Mouse (Mus musculus): ENCODE results near the gene Ralbp1.

Ralbp1 gene

GRCm38 (mm10) chr17:65885697-65886529 is at the start of gene Ralbp1:
Gene Ralbp1, minus strand, starts transcription at chr17:65885798.
- peak; percentile 57 for DNase-seq

DNA sequence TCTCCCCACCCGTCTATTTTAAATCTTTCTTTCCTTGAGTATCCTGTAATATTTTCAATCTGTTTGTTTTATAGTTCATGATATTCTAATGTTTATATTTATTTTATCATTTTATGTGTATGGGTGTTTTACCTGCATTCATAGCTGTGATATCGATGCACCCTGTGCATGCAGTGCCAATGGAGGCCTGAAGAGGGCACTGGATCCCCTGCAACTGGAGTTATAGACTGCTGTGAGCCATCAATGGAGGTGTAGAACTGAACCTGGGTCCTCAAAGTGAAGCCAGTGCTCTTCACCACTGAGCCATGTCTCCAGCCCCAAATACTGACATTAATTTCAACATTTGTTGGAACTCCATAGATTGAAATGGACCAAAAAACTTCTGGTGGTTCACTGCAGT is 48.1 kb upstream of the Ralbp1 start:
- DNase-seq = no peak

GRCm38 (mm10) chr17:65931525-65931924 is 45.9 kb upstream of the Ralbp1 start:
- DNase-seq = peak; percentile 59

GRCm38 (mm10) chr17:65930960-65931359 is 45.4 kb upstream of the Ralbp1 start:
- DNase-seq = no peak

DNA sequence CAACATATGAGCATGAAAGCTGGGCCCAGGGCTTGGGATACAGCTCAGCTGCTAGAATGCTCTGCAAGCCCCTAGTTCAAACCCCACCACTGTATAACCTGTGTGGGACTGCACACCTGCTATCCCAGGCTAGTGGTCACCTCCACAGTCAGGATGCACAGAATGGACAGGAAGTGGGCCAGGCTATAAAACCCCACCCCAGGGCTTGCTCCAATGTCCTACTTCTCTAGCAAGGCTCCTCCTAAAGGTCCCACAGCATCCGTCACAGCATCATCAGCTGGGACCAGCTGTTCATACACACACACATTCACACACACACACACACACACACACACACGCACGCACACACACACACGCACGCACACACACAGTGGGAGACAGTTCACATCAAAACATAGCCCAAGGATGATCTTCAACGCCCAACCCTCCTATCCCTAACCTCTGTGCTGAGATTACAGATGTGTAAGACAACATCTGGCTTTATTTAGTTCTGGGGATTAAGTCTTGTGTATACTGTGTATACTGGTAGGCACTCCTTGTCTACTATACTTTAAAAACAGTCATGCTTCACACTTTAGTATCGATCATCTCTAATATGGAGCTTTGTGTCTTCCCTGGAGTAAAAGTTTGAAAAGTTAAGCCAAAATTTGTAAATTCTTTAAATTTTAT is 44.7 kb upstream of the Ralbp1 start:
- no peak for DNase-seq

GRCm38 (mm10) chr17:65929319-65929978 is 43.9 kb upstream of the Ralbp1 start:
- no peak for DNase-seq

DNA sequence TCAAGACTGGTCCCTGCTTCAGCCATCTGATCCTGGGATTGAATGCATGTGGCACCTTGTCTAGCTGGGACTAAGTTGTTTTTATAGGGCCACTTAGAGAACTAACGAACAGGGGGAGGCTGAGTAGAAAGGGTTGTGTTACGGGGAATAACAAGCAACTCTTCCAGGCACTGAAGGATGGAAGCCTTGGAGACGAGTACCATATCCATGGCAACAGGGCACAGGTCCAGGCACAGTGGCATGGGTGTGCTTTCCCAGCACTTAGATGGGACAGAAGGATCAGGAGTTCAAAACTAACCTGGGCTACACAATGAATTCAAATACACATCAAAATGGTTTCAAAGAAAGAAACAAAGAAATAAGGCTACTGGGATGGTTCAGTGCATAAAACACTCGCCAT is 41.5 kb upstream of the Ralbp1 start:
- DNase-seq = no peak

- DNase-seq = no peak
Observed at GRCm38 (mm10) chr17:65924218-65924617, 38.6 kb upstream of the Ralbp1 start.

- DNase-seq = no peak
Observed at GRCm38 (mm10) chr17:65921975-65922374, 36.4 kb upstream of the Ralbp1 start.

- no peak for DNase-seq
Observed at GRCm38 (mm10) chr17:65919235-65919634, 33.6 kb upstream of the Ralbp1 start.

DNA sequence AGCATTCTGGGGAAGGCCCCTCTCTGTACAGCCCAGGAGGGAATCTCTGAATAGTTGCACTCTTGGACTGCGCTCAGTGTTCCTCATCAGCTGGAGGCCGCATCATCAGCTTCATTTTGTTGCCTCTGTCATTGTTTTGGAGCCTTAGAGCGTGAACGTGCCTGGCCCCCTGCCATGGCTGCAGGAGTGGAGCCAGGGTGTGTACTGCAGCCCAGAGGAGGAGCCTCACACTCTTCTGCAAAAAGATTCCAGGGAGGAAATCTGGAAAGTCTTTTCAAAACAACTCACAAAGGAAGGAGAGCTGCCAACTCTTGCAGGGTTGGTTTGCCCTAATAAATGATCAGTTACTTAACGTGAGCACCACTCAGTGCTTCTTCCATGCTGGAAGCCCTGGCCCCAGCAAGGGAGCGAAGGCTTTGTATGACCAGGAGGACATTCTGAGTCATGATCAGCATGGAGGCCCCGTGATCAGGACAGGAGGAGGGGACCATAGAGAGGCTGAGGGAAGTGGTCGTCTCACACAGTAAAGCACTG is 30.6 kb upstream of the Ralbp1 start:
- peak; percentile 97 for DNase-seq

- DNase-seq = peak; percentile 67
Observed at GRCm38 (mm10) chr17:65914083-65914482, 28.5 kb upstream of the Ralbp1 start.

DNA sequence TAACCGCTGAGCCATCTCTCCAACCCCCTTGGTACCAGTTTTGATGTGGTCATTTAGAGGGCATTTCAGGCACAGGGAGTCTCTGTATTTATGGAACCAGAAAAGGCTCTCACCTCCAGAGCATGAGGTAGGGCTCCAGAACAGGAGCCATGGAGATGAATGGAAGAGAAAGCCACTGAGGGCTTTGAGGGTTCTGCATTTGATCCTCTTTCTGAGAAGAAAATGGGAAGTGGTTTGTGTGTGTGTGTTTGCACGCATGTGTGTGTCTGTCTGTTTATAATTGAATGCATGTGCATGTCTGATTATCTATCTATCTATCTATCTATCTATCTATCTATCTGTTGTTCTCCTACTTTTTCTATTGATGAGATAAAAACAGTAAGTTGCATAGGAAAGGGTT is 26.6 kb upstream of the Ralbp1 start:
- no peak for DNase-seq

DNA sequence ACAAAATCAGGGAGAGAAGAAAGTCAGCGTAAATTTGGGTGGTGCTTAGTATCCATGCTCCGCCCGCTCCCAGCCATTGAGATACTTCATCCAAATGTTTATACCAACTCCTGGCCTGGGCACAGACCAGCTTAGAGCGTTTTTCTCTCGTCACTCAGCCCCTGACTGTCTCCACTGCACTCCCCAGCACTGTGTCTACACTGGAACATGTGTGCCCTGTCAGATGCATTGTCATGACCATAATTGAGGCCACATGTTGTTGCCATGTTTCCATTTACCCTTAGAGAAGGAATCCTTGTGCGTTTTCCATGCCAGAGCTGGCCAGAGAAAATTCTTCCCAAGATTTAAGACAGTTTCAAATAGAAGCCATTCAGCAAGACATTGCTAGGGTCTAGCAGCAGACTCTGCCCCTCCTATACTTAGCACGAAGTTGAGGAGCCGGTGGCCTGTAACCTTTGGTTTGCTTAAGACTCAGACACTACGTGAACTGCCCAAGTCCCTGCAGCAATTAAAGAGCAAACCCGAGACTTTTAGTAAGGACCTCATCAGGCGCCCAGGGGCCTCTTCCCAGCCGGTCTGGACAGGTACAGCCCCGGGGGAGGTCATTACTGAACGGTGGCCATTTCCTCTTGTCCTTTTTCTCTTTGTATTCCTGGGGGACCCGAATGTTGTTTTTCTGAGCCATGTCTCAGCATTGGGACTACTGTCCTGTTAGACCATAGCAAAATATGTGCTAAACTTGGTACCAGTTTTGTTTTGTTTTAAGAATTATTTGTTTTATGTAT is 25.9 kb upstream of the Ralbp1 start:
- no peak for DNase-seq

DNA sequence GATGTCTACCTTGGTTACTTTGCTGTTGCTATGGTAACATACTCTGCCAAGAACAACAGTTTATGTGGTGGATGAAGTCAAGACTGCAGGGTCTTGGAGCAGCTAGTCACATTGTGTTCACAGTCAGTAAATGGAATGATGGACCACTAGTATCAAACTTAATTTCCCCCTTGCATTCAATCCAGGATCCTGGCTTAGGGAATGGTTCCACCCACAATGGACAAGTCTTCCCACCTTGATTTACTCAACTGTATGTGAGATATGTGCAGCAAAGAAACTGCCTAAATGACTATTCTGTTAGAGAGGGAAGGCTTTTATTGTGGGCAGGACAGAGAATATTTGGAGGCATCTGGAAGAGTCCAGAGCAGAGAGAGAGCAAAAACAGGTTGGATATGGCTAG is 22.7 kb upstream of the Ralbp1 start:
- no peak for DNase-seq

GRCm38 (mm10) chr17:65906895-65907401 is 21.4 kb upstream of the Ralbp1 start:
- DNase-seq = no peak

GRCm38 (mm10) chr17:65906313-65906894 is 20.8 kb upstream of the Ralbp1 start:
- no peak for DNase-seq

- no peak for DNase-seq
Observed at GRCm38 (mm10) chr17:65905241-65905640, 19.6 kb upstream of the Ralbp1 start.

DNA sequence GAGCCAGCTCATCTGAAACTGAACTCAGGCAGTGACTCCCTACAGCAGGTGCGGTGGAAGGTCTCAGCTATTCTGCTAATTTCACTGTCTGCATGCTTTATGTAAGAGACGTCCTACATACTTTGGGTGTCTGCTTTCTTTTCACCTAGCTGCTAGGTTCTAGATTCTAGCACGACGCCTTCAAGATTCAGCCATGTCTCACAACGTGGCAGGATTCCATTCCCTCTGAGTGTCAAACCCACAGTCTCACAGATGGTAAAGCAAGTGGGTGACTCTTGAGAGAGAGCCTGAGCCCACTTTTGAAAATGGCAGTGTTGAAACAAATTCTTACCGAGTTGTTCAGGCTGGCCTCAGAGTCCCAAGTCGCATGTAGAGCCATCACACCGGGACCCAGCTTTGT is 18.2 kb upstream of the Ralbp1 start:
- DNase-seq = no peak

- DNase-seq = no peak
Observed at GRCm38 (mm10) chr17:65903011-65903410, 17.4 kb upstream of the Ralbp1 start.

DNA sequence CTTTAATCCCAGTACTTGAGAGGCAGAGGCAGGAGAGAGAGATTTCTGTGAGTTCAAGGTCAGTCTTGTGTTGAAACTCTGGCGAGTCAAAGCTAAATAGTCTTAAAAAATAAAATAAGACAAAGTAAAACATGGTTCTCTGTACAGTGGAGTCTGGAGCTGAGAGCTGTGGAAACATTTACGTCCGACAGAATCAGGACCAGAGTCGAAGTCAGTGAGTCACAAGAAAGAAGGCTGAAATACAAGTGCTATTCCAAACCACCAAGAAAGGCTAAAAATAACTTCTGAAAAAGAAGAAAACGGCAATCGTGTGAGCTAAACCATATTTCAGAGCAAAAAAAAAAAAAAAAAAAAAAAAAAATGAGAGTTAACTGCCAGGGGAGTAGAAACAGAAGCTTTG is 16.7 kb upstream of the Ralbp1 start:
- no peak for DNase-seq

DNA sequence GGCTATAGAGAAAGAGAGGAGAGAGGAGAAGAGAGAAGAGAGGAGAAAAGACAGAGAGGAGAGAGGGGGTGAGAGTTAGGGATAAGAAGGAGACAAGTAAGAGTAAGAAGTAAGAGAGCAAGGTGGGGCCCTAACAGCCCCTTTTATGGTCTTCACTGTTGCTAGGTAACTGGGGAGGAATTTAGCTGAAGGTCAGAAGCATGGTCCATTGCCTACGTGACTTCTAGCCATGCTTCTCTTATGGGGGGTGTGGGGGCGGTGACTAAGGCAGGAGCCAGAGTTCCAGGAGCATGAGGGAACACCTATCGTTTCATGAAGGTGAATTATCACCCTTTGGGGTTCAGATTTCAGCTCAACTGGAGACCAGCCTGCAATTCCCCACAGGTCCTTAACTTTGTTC is 10.4 kb upstream of the Ralbp1 start:
- DNase-seq = no peak
